Mouse (Mus musculus) yolk sac, embryonic 10.5 days (tissue): ENCODE results near the gene Tbl1xr1.

Experiments
- DNase-seq: peaks from one replicate; pipeline ENCODE4 v3.0.0-alpha.2; 2017; ENCODE audit warnings: low spot score

Tbl1xr1 gene

GRCm38 (mm10) chr3:22142846-22143641, 66.6 kb downstream of the Tbl1xr1 start:
- DNase-seq: no peak

- no peak for DNase-seq
Observed at GRCm38 (mm10) chr3:22144255-22144654, 67.8 kb downstream of the Tbl1xr1 start.

DNA sequence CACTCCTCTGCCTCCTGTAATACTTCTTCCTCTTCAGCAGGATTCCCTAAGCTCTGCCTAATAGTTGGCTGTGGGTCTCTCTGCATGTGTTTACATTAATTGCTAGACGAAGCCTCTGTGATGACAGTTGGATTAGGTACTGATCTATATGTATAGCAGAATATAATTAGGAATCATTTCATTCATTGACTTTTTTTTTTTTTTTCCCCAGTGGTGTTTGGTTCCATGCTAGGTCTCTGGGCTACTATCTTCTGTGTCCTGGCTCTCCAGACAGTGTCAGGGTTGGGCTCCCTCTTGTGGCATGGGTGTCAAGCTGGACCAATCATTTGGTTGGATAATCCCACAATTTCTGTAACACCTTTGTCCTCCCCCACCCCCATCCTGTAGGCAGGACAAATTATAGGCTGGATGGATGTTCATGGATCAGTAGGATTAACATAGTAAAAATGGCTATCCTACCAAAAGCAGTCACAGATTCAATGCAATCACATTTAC, 71.0 kb downstream of the Tbl1xr1 start:
- DNase-seq: no peak

GRCm38 (mm10) chr3:22148306-22148932, 72.0 kb downstream of the Tbl1xr1 start:
- no peak for DNase-seq

- DNase-seq: no peak
Observed at GRCm38 (mm10) chr3:22150872-22151530, 74.5 kb downstream of the Tbl1xr1 start.

- DNase-seq: no peak
Observed at GRCm38 (mm10) chr3:22152773-22153172, 76.3 kb downstream of the Tbl1xr1 start.

- DNase-seq: no peak
Observed at GRCm38 (mm10) chr3:22154522-22154921, 78.1 kb downstream of the Tbl1xr1 start.

- DNase-seq: no peak
Observed at GRCm38 (mm10) chr3:22156397-22156796, 79.9 kb downstream of the Tbl1xr1 start.

DNA sequence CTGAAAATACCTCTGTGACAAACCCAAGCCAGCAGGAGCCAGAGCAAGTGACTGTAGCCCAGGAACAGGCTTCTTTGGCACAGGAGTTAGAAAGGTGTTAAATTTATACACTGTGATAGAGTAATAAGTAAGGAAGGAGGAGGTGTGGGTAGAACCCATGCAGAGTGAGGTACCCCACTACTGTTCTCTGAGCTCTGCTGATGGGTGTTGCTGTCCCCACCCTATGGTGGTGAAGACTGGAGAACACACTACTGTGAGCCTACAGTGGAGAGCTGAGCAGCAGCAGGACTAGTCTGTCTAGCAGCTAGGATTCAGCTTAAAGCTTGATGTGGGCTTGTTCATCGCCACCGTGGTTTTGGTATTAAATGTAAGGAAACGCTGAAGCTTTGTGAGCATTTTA, 86.5 kb downstream of the Tbl1xr1 start:
- DNase-seq: no peak

DNA sequence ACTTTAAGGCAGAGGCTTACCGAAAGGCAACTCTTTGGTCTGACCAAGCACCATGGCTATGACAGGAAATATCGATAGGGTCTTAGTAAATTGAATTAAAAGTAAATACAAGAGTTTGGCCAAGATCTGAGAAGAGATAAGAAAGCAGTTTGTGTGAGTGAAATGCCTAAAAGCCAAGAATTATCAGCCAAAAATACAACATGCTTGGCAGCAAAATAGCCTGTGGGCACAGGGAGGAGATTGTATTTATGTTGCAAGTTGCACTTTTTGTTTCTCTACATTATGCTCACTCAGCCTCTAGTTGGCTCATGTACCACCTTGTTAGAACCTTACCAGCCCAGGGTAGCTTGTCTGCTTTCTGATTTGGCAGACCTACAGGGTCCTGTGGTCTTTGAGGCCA, 91.4 kb downstream of the Tbl1xr1 start:
- no peak for DNase-seq

DNA sequence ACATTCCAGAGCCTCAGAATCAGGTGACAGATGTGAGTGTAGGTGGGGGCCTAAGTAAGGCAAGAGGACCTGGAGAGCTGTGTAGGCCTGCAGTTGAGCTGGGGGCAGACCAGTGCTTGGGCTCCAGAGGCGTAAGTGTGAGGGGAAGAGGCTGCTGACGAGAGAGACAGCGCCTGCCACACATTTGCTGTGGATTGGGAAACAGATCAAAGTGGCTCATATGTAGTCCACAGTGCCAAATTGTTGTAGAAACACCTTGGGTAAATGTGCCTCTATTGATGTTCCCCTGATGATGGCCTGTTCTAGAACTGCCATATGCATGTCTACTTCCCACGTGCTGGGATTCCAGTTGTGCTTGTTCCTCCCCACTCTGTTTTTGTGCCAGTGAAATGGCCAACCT, 92.0 kb downstream of the Tbl1xr1 start:
- no peak for DNase-seq

DNA sequence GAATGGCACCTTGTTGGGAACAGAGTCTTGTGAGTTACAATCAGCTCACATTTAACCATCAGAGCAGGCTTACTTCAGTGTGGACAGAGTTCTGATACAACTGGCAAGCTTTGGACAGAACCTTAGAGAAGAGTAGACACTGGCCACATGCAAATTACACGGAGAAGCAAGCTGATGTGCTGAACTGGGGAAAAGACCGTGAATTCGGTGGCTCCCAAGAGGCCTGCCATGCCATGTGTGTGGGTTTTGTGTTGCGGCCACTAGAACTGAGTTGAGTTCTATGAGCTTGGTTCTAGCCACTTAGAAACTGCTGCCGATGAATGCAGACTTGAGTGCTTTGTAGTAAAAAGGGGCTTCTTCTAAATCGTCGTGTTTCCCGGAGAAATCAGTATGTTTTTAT, 95.1 kb downstream of the Tbl1xr1 start:
- DNase-seq: no peak

DNA sequence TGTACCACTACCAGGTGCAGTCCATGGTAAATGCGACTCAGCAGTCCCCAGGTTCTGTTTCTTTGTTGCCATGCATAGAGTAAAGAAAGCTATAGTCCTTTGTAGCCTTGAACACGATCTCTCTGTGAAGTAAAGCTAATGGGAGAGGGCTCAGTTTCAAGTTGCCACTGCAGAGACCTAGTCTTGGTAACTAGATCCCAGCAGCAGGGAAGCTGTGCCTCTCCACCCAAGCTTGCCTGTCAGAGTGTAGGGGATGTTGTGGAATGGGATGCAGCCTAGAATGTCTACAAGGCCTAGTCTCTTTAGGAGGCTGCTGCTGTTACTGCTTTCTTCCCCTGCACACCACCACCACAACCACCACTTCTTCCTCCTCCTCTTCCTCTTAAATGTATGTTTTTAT, 96.0 kb downstream of the Tbl1xr1 start:
- no peak for DNase-seq

DNA sequence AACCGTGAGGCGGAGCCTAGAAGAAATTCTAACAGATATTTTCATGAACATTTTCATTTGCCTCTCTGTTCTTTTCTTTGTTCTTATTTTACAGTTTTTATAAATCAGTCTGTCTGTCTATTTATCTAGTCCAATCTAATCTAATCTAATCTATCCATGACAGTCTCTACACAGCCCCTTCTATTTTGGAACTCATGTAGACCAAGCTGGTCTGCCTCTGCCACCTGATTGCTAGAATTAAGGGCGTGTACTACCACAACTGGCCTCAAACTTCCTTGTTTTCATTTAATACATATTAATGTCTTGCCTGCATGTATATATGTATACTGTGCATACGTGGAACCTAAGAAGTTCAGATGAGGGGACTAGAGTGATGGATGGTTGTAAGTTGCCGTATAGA, 96.7 kb downstream of the Tbl1xr1 start:
- no peak for DNase-seq

- no peak for DNase-seq
Observed at GRCm38 (mm10) chr3:22174232-22174631, 97.8 kb downstream of the Tbl1xr1 start.

- DNase-seq: no peak
Observed at GRCm38 (mm10) chr3:22180076-22180475, 103.6 kb downstream of the Tbl1xr1 start.

DNA sequence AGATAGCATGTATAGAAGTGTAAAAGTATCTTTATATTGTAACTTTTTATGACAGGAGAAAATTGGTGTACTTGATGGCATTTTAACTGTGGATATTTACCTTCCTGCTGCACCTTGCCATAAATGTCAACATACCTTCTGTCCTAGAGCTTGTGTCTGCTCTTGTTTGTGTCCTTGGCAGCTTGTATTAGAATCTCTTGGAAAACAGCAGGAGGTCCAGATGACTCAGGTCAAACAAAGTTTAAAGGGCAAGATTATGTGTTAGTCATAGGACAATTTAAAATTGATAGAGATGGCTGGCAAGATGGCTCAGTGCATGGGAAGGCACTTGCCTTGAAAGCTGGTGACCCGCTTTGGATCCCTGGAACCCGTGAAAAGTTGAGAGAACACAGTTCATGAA, 104.6 kb downstream of the Tbl1xr1 start:
- no peak for DNase-seq

- no peak for DNase-seq
Observed at GRCm38 (mm10) chr3:22185265-22185664, 108.8 kb downstream of the Tbl1xr1 start.

GRCm38 (mm10) chr3:22190498-22190897, 114.0 kb downstream of the Tbl1xr1 start:
- DNase-seq: no peak

- DNase-seq: no peak
Observed at GRCm38 (mm10) chr3:22192931-22193330, 116.5 kb downstream of the Tbl1xr1 start.

DNA sequence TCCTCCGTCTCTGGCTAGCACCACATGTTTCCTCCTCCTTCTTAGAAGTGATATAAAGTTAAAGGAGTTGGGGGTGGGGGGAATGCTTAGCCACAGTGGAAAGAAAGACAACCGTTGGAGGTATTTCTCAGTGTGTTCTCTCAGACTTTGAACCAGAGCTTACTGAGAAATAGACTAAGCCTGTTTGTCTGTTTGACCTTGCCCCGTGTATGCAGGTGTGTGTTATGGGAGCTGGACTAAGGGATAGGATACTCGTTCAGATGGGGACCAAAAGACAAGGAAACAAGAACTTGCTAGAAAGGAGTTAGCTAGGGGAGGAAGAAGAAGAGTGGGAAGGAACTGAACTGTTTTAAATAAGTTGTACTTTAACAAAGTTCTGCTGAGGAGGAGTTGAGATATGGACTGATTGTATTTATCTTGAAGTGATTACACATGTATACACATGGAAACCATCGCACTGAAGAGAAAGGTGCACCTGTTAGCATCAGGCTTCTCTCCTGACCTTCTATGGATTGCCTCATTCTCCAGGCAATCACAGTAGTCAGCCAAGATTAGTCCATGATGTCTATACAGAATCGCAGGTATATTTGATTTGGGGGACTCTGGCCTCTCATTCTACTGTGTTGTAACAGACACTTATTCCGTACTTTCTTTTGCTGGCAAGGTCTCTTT, 117.9 kb downstream of the Tbl1xr1 start:
- no peak for DNase-seq

- DNase-seq: no peak
Observed at GRCm38 (mm10) chr3:22198802-22199201, 122.3 kb downstream of the Tbl1xr1 start.
